ENCODE assay signal across 18 mouse cellular contexts in the genomic region with DNA sequence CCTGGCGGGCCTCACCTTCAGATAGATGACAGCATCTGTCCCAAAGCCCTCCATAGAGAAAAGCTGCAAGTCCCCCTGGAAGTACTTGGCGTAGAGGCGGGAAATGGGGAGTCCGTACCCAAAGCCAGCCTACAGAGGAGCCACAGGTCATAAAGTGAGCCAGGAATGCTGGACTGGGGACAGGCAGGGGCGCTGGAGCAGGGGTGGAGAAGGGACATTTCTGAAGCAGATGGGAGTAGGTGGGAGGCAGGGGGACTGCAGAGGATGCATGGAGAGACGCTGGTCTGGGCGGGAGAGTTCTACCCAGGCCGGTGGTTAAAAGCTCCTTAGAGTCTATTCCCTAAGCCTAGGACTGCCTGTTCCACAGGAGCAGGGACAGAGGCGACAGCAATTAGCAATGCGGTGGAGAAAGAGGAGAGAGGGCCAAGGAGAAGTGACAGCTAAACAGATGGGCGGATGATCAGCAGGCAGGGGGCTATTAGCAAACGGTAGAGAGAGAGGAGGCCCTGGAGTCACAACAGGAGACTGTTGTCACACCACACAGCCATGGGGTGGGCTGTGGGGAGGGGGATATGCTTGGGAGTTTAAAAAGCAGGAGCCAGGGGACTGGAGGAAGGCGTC. TPM values are rescaled to one million over a fixed set of nuclear protein-coding genes. Genes with fewer than 3 reads are reported as not detected.
DNase-seq lines count a peak whose midpoint lies in the region; ATAC-seq lines count a peak whose summit lies in the region.
"Had no signal": no experiment of that assay in that cellular context is flagged by ENCODE, and none has a peak within 500 bp of the region (broad histone marks: within the 10 kb centered on the region; RNA-seq: fewer than 3 reads in every experiment).

No protein-coding gene starts in this region.

- H3K4me3 ChIP-seq in midbrain, embryonic 10.5 days: no peak overlapping the region
- no peak overlapping the region for H3K4me3 ChIP-seq in midbrain, embryonic 11.5 days (ENCODE audit: low read depth, low read length)
- no peak overlapping the region for H3K4me3 ChIP-seq in embryonic facial prominence, embryonic 13.5 days
- H3K4me3 ChIP-seq in forebrain, embryonic 15.5 days: no peak overlapping the region
- H3K4me3 ChIP-seq in limb, embryonic 13.5 days: no peak overlapping the region
- H3K4me3 ChIP-seq: gastrocnemius, adult 2 months; intestine, embryonic 15.5 days; liver, embryonic 15.5 days had no signal

- 40% methylated on average over 13 of the region's 13 CpGs for WGBS in midbrain, embryonic 10.5 days
- 42% methylated on average over 13 of the region's 13 CpGs for WGBS in midbrain, embryonic 11.5 days
- 43% methylated on average over 13 of the region's 13 CpGs for WGBS in embryonic facial prominence, embryonic 13.5 days
- WGBS in forebrain, embryonic 15.5 days: 36% methylated on average over 13 of the region's 13 CpGs
- WGBS in limb, embryonic 13.5 days: 16% methylated on average over 13 of the region's 13 CpGs

- H3K9ac ChIP-seq in midbrain, embryonic 11.5 days (ENCODE audit: low read length): no peak overlapping the region
- no peak overlapping the region for H3K9ac ChIP-seq in embryonic facial prominence, embryonic 13.5 days
- no peak overlapping the region for H3K9ac ChIP-seq in forebrain, embryonic 15.5 days (replicated peaks)
- peak overlapping the region; percentile 43 for H3K9ac ChIP-seq in limb, embryonic 13.5 days
- H3K9ac ChIP-seq: intestine, embryonic 15.5 days; liver, embryonic 15.5 days had no signal

- H3K4me2 ChIP-seq in midbrain, embryonic 11.5 days: no peak overlapping the region
- H3K4me2 ChIP-seq in embryonic facial prominence, embryonic 13.5 days: no peak overlapping the region
- no peak overlapping the region for H3K4me2 ChIP-seq in forebrain, embryonic 15.5 days (replicated peaks)
- no peak overlapping the region for H3K4me2 ChIP-seq in limb, embryonic 13.5 days (replicated peaks)
- H3K4me2 ChIP-seq: intestine, embryonic 15.5 days; liver, embryonic 15.5 days had no signal

- no peaks in the 10 kb centered on the region for H3K9me3 ChIP-seq in midbrain, embryonic 10.5 days (replicated peaks)
- no peaks in the 10 kb centered on the region for H3K9me3 ChIP-seq in midbrain, embryonic 11.5 days (ENCODE audit: control insufficient read depth, low read length)
- no peaks in the 10 kb centered on the region for H3K9me3 ChIP-seq in embryonic facial prominence, embryonic 13.5 days
- H3K9me3 ChIP-seq in forebrain, embryonic 15.5 days: no peaks in the 10 kb centered on the region
- no peaks in the 10 kb centered on the region for H3K9me3 ChIP-seq in limb, embryonic 13.5 days
- H3K9me3 ChIP-seq: intestine, embryonic 15.5 days; liver, embryonic 15.5 days had no signal

- peaks cover 18% of the 10 kb centered on the region for H3K4me1 ChIP-seq in midbrain, embryonic 10.5 days
- H3K4me1 ChIP-seq in midbrain, embryonic 11.5 days (ENCODE audit: control insufficient read depth, insufficient read depth, low read length): no peaks in the 10 kb centered on the region
- no peaks in the 10 kb centered on the region for H3K4me1 ChIP-seq in embryonic facial prominence, embryonic 13.5 days
- H3K4me1 ChIP-seq in forebrain, embryonic 15.5 days: peaks cover 20% of the 10 kb centered on the region
- H3K4me1 ChIP-seq in limb, embryonic 13.5 days: peaks cover 6% of the 10 kb centered on the region; the same call in 1 of the 2 replicates

- no peak for DNase-seq in midbrain, embryonic 10.5 days (ENCODE audit: low spot score)
- no peak for DNase-seq in midbrain, embryonic 11.5 days (ENCODE audit: low spot score, missing footprints)
- DNase-seq in layer of hippocampus, postnatal 25 days (ENCODE audit: extremely low spot score in 1 of 2, low spot score in 1 of 2): no peak
- no peak for DNase-seq in embryo, embryonic 10 days (ENCODE audit: low spot score)
- DNase-seq: adrenal gland, adult 2 months; cerebellum, postnatal 14 days; gastrocnemius, adult 2 months; heart, adult 18-20 months; spleen, adult 18-20 months; thymus, postnatal 14 days had no signal

- peaks cover 32% of the 10 kb centered on the region for H3K36me3 ChIP-seq in midbrain, embryonic 10.5 days
- peaks cover 14% of the 10 kb centered on the region for H3K36me3 ChIP-seq in midbrain, embryonic 11.5 days (ENCODE audit: control insufficient read depth, insufficient read depth, low read length)
- peaks cover 67% of the 10 kb centered on the region for H3K36me3 ChIP-seq in embryonic facial prominence, embryonic 13.5 days
- peaks cover 28% of the 10 kb centered on the region for H3K36me3 ChIP-seq in forebrain, embryonic 15.5 days
- H3K36me3 ChIP-seq in limb, embryonic 13.5 days: peaks cover 69% of the 10 kb centered on the region
- H3K36me3 ChIP-seq: intestine, embryonic 15.5 days had no signal

- H3K27me3 ChIP-seq in midbrain, embryonic 10.5 days (ENCODE audit: low read depth, poor library complexity, severe bottlenecking): 0 out of 2 replicates have a peak, but pooled peaks cover 4% of the 10 kb centered on the region
- H3K27me3 ChIP-seq in midbrain, embryonic 11.5 days (ENCODE audit: control insufficient read depth, insufficient read depth, low read length): no peaks in the 10 kb centered on the region
- no peaks in the 10 kb centered on the region for H3K27me3 ChIP-seq in embryonic facial prominence, embryonic 13.5 days
- no peaks in the 10 kb centered on the region for H3K27me3 ChIP-seq in forebrain, embryonic 15.5 days
- H3K27me3 ChIP-seq in limb, embryonic 13.5 days: no peaks in the 10 kb centered on the region
- H3K27me3 ChIP-seq: intestine, embryonic 15.5 days; liver, embryonic 15.5 days had no signal

- H3K27ac ChIP-seq in midbrain, embryonic 10.5 days (replicated peaks): 0 out of 2 replicates have a peak overlapping the region, but pooled peaks have one; percentile 23
- H3K27ac ChIP-seq in midbrain, embryonic 11.5 days (ENCODE audit: low read depth, low read length): no peak overlapping the region; the same call in 1 of the 2 replicates
- H3K27ac ChIP-seq in embryonic facial prominence, embryonic 13.5 days: 0 out of 2 replicates have a peak overlapping the region, but pooled peaks have one; percentile 16
- peak overlapping the region; percentile 46; the same call in 1 of the 2 replicates for H3K27ac ChIP-seq in forebrain, embryonic 15.5 days (replicated peaks)
- no peak overlapping the region for H3K27ac ChIP-seq in limb, embryonic 13.5 days
- H3K27ac ChIP-seq: gastrocnemius, adult 2 months; intestine, embryonic 15.5 days; kidney, postnatal 0 days; liver, embryonic 15.5 days had no signal

- no peak for ATAC-seq in midbrain, embryonic 11.5 days (ENCODE audit: low FRiP score)
- ATAC-seq in embryonic facial prominence, embryonic 13.5 days (ENCODE audit: insufficient number of reproducible peaks, insufficient read depth, low FRiP score, low TSS enrichment, low read depth): no peak
- ATAC-seq in forebrain, embryonic 15.5 days (replicated peaks): no peak
- ATAC-seq in limb, embryonic 13.5 days (ENCODE audit: low FRiP score, low read depth): no peak
- ATAC-seq: CD4-positive, CD25-positive, alpha-beta regulatory T cell, adult 4 months; intestine, embryonic 15.5 days had no signal

RNA-seq across cellular contexts. Expression of a gene that starts 13.2 kb away (rescaled TPM):
- polyA plus RNA-seq in midbrain, embryonic 10.5 days (2016; fragmentation: Nextera tagmentation; extraction: Ambion mirVana): 9.7 and 15.3 TPM in 2 replicates
- polyA plus RNA-seq in midbrain, embryonic 11.5 days (2014; fragmentation: Nextera tagmentation; extraction: Ambion mirVana): 12.6 and 13.3 TPM in 2 replicates
- polyA plus RNA-seq in embryonic facial prominence, embryonic 13.5 days (2015; fragmentation: Nextera tagmentation; extraction: Ambion mirVana): 33.2 and 33.7 TPM in 2 replicates
- polyA plus RNA-seq in forebrain, embryonic 15.5 days (2015; fragmentation: Nextera tagmentation; extraction: Ambion mirVana): 26.4 and 27.3 TPM in 2 replicates
- 33.7 and 34.9 TPM in 2 replicates for polyA plus RNA-seq in limb, embryonic 13.5 days (2015; fragmentation: Nextera tagmentation; extraction: Ambion mirVana)
- 100 to 1,000 TPM; 114 to 118 TPM for total RNA-seq in layer of hippocampus, postnatal 25 days (2021)

RNA-seq across cellular contexts. Expression of a gene that starts 18.3 kb away (rescaled TPM):
- polyA plus RNA-seq in midbrain, embryonic 10.5 days (2016; fragmentation: Nextera tagmentation; extraction: Ambion mirVana): 40.8 and 58.6 TPM in 2 replicates
- polyA plus RNA-seq in midbrain, embryonic 11.5 days (2014; fragmentation: Nextera tagmentation; extraction: Ambion mirVana): 47.3 and 47.8 TPM in 2 replicates
- polyA plus RNA-seq in embryonic facial prominence, embryonic 13.5 days (2015; fragmentation: Nextera tagmentation; extraction: Ambion mirVana): 36.2 and 36.8 TPM in 2 replicates
- 120 and 123 TPM in 2 replicates for polyA plus RNA-seq in forebrain, embryonic 15.5 days (2015; fragmentation: Nextera tagmentation; extraction: Ambion mirVana)
- 37.2 and 37.7 TPM in 2 replicates for polyA plus RNA-seq in limb, embryonic 13.5 days (2015; fragmentation: Nextera tagmentation; extraction: Ambion mirVana)
- total RNA-seq in layer of hippocampus, postnatal 25 days (2021): 10 to 100 TPM; 48.4 to 49.1 TPM

RNA-seq across cellular contexts. Expression of a gene that starts 37.1 kb away (rescaled TPM):
- 8.6 and 9.0 TPM in 2 replicates for polyA plus RNA-seq in midbrain, embryonic 10.5 days (2016; fragmentation: Nextera tagmentation; extraction: Ambion mirVana)
- polyA plus RNA-seq in midbrain, embryonic 11.5 days (2014; fragmentation: Nextera tagmentation; extraction: Ambion mirVana): 10.5 and 12.4 TPM in 2 replicates
- polyA plus RNA-seq in embryonic facial prominence, embryonic 13.5 days (2015; fragmentation: Nextera tagmentation; extraction: Ambion mirVana): 13.2 and 13.5 TPM in 2 replicates
- 23.0 and 23.9 TPM in 2 replicates for polyA plus RNA-seq in forebrain, embryonic 15.5 days (2015; fragmentation: Nextera tagmentation; extraction: Ambion mirVana)
- polyA plus RNA-seq in limb, embryonic 13.5 days (2015; fragmentation: Nextera tagmentation; extraction: Ambion mirVana): 11.4 and 11.8 TPM in 2 replicates
- total RNA-seq in layer of hippocampus, postnatal 25 days (2021): 100 to 1,000 TPM; 926 to 939 TPM

RNA-seq across cellular contexts. Expression of a gene that starts 48.6 kb away (rescaled TPM):
- 5.1 and 5.4 TPM in 2 replicates for polyA plus RNA-seq in midbrain, embryonic 10.5 days (2016; fragmentation: Nextera tagmentation; extraction: Ambion mirVana)
- polyA plus RNA-seq in midbrain, embryonic 11.5 days (2014; fragmentation: Nextera tagmentation; extraction: Ambion mirVana): 2.9 and 3.0 TPM in 2 replicates
- polyA plus RNA-seq in embryonic facial prominence, embryonic 13.5 days (2015; fragmentation: Nextera tagmentation; extraction: Ambion mirVana): 7.0 and 9.2 TPM in 2 replicates
- 5.9 and 6.9 TPM in 2 replicates for polyA plus RNA-seq in forebrain, embryonic 15.5 days (2015; fragmentation: Nextera tagmentation; extraction: Ambion mirVana)
- polyA plus RNA-seq in limb, embryonic 13.5 days (2015; fragmentation: Nextera tagmentation; extraction: Ambion mirVana): 6.4 and 8.9 TPM in 2 replicates
- total RNA-seq in layer of hippocampus, postnatal 25 days (2021): 10 to 100 TPM; 11.7 to 15.6 TPM
- total RNA-seq: MEL had no signal

RNA-seq across cellular contexts. Expression of a gene that starts 51.8 kb away (rescaled TPM):
- 0.20 TPM in 1 of 2 replicates, not detected in the other for polyA plus RNA-seq in midbrain, embryonic 10.5 days (2016; fragmentation: Nextera tagmentation; extraction: Ambion mirVana)
- not detected in 2 replicates for polyA plus RNA-seq in midbrain, embryonic 11.5 days (2014; fragmentation: Nextera tagmentation; extraction: Ambion mirVana)
- polyA plus RNA-seq in embryonic facial prominence, embryonic 13.5 days (2015; fragmentation: Nextera tagmentation; extraction: Ambion mirVana): 1.1 and 1.5 TPM in 2 replicates
- polyA plus RNA-seq in forebrain, embryonic 15.5 days (2015; fragmentation: Nextera tagmentation; extraction: Ambion mirVana): not detected in 2 replicates
- 6.1 and 7.1 TPM in 2 replicates for polyA plus RNA-seq in limb, embryonic 13.5 days (2015; fragmentation: Nextera tagmentation; extraction: Ambion mirVana)
- under 1 TPM; 0.44 to 0.45 TPM for total RNA-seq in layer of hippocampus, postnatal 25 days (2021)
- total RNA-seq: adrenal gland, adult 2 months; MEL had no signal
- polyA plus RNA-seq: CD4-positive, CD25-positive, alpha-beta regulatory T cell, adult 4 months; intestine, embryonic 15.5 days had no signal

Comparison
In these comparisons a context has a peak if more than half of its experiments do, and no peak if none do; other contexts are left out.
1. H3K27ac ChIP-seq: peak in midbrain, embryonic 10.5 days (single experiment), embryonic facial prominence, embryonic 13.5 days (single experiment) and forebrain, embryonic 15.5 days (single experiment); none in midbrain, embryonic 11.5 days (single experiment) and limb, embryonic 13.5 days (single experiment).